Mouse (Mus musculus) myocyte (in vitro differentiated cells): Measurements from ENCODE around the gene Rab3il1. TPM values are rescaled to one million over a fixed set of nuclear protein-coding genes. Genes with fewer than 3 reads are reported as not detected.

ENCODE experiments used
- H3K27me3 ChIP-seq: one replicate; pipeline ENCODE4 v1.6.1; 2011; ENCODE audit not compliant: control insufficient read depth, insufficient read depth, insufficient read length
- H3K36me3 ChIP-seq: one replicate; pipeline ENCODE4 v1.6.1; 2011; ENCODE audit not compliant: control insufficient read depth, insufficient read depth
- H3K4me2 ChIP-seq: one replicate; pipeline ENCODE4 v1.6.1; 2011; ENCODE audit warnings: low read depth, control low read depth
- H3K4me3 ChIP-seq: one replicate; pipeline ENCODE4 v1.5.1; 2011; ENCODE audit warnings: mild to moderate bottlenecking, control low read depth, moderate library complexity
- H3K79me2 ChIP-seq: one replicate; pipeline ENCODE4 v1.6.1; 2011; ENCODE audit not compliant: control insufficient read depth, insufficient read depth
- H3ac ChIP-seq: one replicate; pipeline ENCODE4 v1.6.1; 2011; ENCODE audit not compliant: control insufficient read depth, insufficient read length
- CEBPB ChIP-seq: IDR thresholded peaks from 2 replicates; pipeline ENCODE4 v1.6.1; 2011; ENCODE audit warnings: mild to moderate bottlenecking, moderate library complexity; ENCODE audit not compliant: poor library complexity, insufficient read depth, severe bottlenecking
- E2F4 ChIP-seq: IDR thresholded peaks from one replicate; pipeline ENCODE4 v1.6.1; 2011; ENCODE audit warnings: mild to moderate bottlenecking, control low read depth, moderate library complexity; ENCODE audit not compliant: insufficient read depth
- MAX ChIP-seq: IDR thresholded peaks from one replicate; pipeline ENCODE4 v1.6.1; 2011; ENCODE audit warnings: low read depth, mild to moderate bottlenecking, control low read depth
- MYOD1 ChIP-seq, 3 experiments: IDR thresholded peaks; one replicate each; pipeline ENCODE4 v1.6.1; 2011; ENCODE audit warnings: control low read depth in 2 of 3, low read depth in 2 of 3, mild to moderate bottlenecking in 2 of 3, moderate library complexity in 1 of 3; ENCODE audit not compliant: insufficient read length in 2 of 3, control insufficient read depth in 1 of 3
- MYOG ChIP-seq, 3 experiments: IDR thresholded peaks; one replicate each; pipeline ENCODE4 v1.6.1; 2011; ENCODE audit warnings: control low read depth in 2 of 3, low read depth in 2 of 3, mild to moderate bottlenecking in 2 of 3; ENCODE audit not compliant: insufficient read length in 2 of 3, control insufficient read depth in 1 of 3, insufficient read depth in 1 of 3
- POLR2A ChIP-seq: IDR thresholded peaks from one replicate; pipeline ENCODE4 v1.6.1; 2011; ENCODE audit warnings: low read depth, mild to moderate bottlenecking, control low read depth, moderate library complexity; ENCODE audit not compliant: insufficient read length
- POLR2AphosphoS2 ChIP-seq: IDR thresholded peaks from one replicate; pipeline ENCODE4 v1.6.1; 2011; ENCODE audit warnings: low read depth, control low read depth; ENCODE audit not compliant: insufficient read length
- REST ChIP-seq: IDR thresholded peaks from one replicate; pipeline ENCODE4 v1.6.1; 2011; ENCODE audit warnings: mild to moderate bottlenecking, control low read depth, moderate library complexity; ENCODE audit not compliant: insufficient read depth, insufficient read length
- SRF ChIP-seq: IDR thresholded peaks from one replicate; pipeline ENCODE4 v1.6.1; 2011; ENCODE audit warnings: low read depth; ENCODE audit not compliant: control insufficient read depth, insufficient read length
- TCF12 ChIP-seq: IDR thresholded peaks from one replicate; pipeline ENCODE4 v1.6.1; 2011; ENCODE audit warnings: mild to moderate bottlenecking, control low read depth; ENCODE audit not compliant: poor library complexity, insufficient read depth, severe bottlenecking
- TCF3 ChIP-seq: IDR thresholded peaks from one replicate; pipeline ENCODE4 v1.6.1; 2011; ENCODE audit warnings: low read depth, control low read depth; ENCODE audit not compliant: insufficient read length
- polyA plus RNA-seq: library from polyadenylated mRNA; unstranded; fragments of >200 nt; fragmentation: generic; extraction: Trizol; gene quantifications from one replicate; pipeline ENCODE4 v1.2.1, GENCODE M21; 2012; ENCODE audit warnings: missing spikeins

Rab3il1 gene
- polyA plus RNA-seq, 1 experiment: 15.2 TPM

GRCm38 (mm10) chr19:10038910-10039309, 37.4 kb downstream of the Rab3il1 start:
- Histone ChIP-seq H3K36me3 (peaks cover under 1% of the 10 kb centered on the region), H3K4me3 (no peak overlapping the region), H3K4me2 (peak overlapping the region; percentile 56), H3K79me2 (peaks cover 14% of the 10 kb centered on the region), H3ac (no peak overlapping the region), H3K27me3 (no peaks in the 10 kb centered on the region)
- TF ChIP-seq MAX (no peak), MYOG (IDR thresholded peaks at IDR 0.05; ENCODE audit: control insufficient read depth in 1 of 3, insufficient read depth in 1 of 3, insufficient read length in 2 of 3, low read depth in 2 of 3) (peak in 1 of 3 experiments; percentile 47)

- Histone ChIP-seq H3K79me2 (peaks cover 21% of the 10 kb centered on the region), H3K27me3 (no peaks in the 10 kb centered on the region), H3K4me2 (peak overlapping the region; percentile 56), H3K4me3 (no peak overlapping the region), H3K36me3 (peaks cover 8% of the 10 kb centered on the region), H3ac (no peak overlapping the region)
- TF ChIP-seq TCF3: no peak
- no peak for TF ChIP-seq CEBPB
- no peak for TF ChIP-seq MYOD1 (IDR thresholded peaks at IDR 0.05; ENCODE audit: control insufficient read depth in 1 of 3, insufficient read length in 2 of 3, low read depth in 2 of 3)
- no peak for TF ChIP-seq REST
- no peak for TF ChIP-seq MAX
- no peak for TF ChIP-seq E2F4
- no peak for TF ChIP-seq POLR2A
- no peak for TF ChIP-seq POLR2AphosphoS2
Measured at GRCm38 (mm10) chr19:10039615-10040014, 38.1 kb downstream of the Rab3il1 start.

GRCm38 (mm10) chr19:10040866-10041387, 39.5 kb downstream of the Rab3il1 start:
- Histone ChIP-seq H3K27me3 (no peaks in the 10 kb centered on the region), H3K4me3 (peak overlapping the region; percentile 90), H3K79me2 (peaks cover 34% of the 10 kb centered on the region), H3ac (peak overlapping the region; percentile 71), H3K4me2 (peak overlapping the region; percentile 80), H3K36me3 (peaks cover 20% of the 10 kb centered on the region)
- TF ChIP-seq TCF3 (no peak), MYOG (IDR thresholded peaks at IDR 0.05; ENCODE audit: control insufficient read depth in 1 of 3, insufficient read depth in 1 of 3, insufficient read length in 2 of 3, low read depth in 2 of 3) (no peak), SRF (no peak), MAX (no peak), CEBPB (no peak), POLR2AphosphoS2 (no peak), TCF12 (no peak)

GRCm38 (mm10) chr19:10041388-10042148, 40.1 kb downstream of the Rab3il1 start, which contains the start of gene Fads3:
TSS of gene Fads3 (plus strand) at chr19:10041569.
- TF ChIP-seq POLR2AphosphoS2 (peak; percentile 97), TCF12 (no peak), TCF3 (no peak), MYOG (IDR thresholded peaks at IDR 0.05; ENCODE audit: control insufficient read depth in 1 of 3, insufficient read depth in 1 of 3, insufficient read length in 2 of 3, low read depth in 2 of 3) (peak in 1 of 3 experiments; percentile 15), POLR2A (peak; percentile 85)
- peaks cover 20% of the 10 kb centered on the region for H3K36me3 ChIP-seq
- H3ac ChIP-seq: peak within 1 kb of the TSS; percentile 71
- H3K4me3 ChIP-seq: peak within 1 kb of the TSS; percentile 90
- H3K4me2 ChIP-seq: peak within 1 kb of the TSS; percentile 99
- peaks cover 40% of the 10 kb centered on the region for H3K79me2 ChIP-seq
- H3K27me3 ChIP-seq: no peaks in the 10 kb centered on the region

GRCm38 (mm10) chr19:10042232-10042631, 40.8 kb downstream of the Rab3il1 start:
- H3K4me3 ChIP-seq: peak overlapping the region; percentile 90
- H3K36me3 ChIP-seq: peaks cover 20% of the 10 kb centered on the region
- peaks cover 47% of the 10 kb centered on the region for H3K79me2 ChIP-seq
- peak overlapping the region; percentile 99 for H3K4me2 ChIP-seq
- no peaks in the 10 kb centered on the region for H3K27me3 ChIP-seq
- peak overlapping the region; percentile 71 for H3ac ChIP-seq
- TF ChIP-seq POLR2A (peak; percentile 63), MYOD1 (IDR thresholded peaks at IDR 0.05; ENCODE audit: control insufficient read depth in 1 of 3, insufficient read length in 2 of 3, low read depth in 2 of 3) (peak in 1 of 3 experiments; percentile 56), REST (no peak), SRF (no peak), POLR2AphosphoS2 (peak; percentile 82), MYOG (IDR thresholded peaks at IDR 0.05; ENCODE audit: control insufficient read depth in 1 of 3, insufficient read depth in 1 of 3, insufficient read length in 2 of 3, low read depth in 2 of 3) (peak in 1 of 3 experiments; percentile 69)
